Mouse (Mus musculus) frontal cortex, adult (tissue): ENCODE results near the gene Zfp846.

Experiments used
- ATAC-seq: cut with Nextera tagmentation; 2 replicates; pipeline ENCODE4 v1.9.2; 2017; ENCODE audit warnings: mild to moderate bottlenecking, moderate library complexity, mixed read lengths; ENCODE audit not compliant: low TSS enrichment

The Zfp846 gene

GRCm38 (mm10) chr9:20636790-20637189 is 55.7 kb downstream of the Zfp846 start:
- ATAC-seq: no peak

- ATAC-seq: no peak
Observed at GRCm38 (mm10) chr9:20638552-20638951, 57.5 kb downstream of the Zfp846 start.

GRCm38 (mm10) chr9:20639486-20639885 is 58.4 kb downstream of the Zfp846 start:
- no peak for ATAC-seq

- ATAC-seq: no peak
Observed at GRCm38 (mm10) chr9:20641501-20641900, 60.4 kb downstream of the Zfp846 start.

- no peak for ATAC-seq
Observed at GRCm38 (mm10) chr9:20642101-20642895, 61.2 kb downstream of the Zfp846 start, which contains the start of gene Ubl5. Gene Ubl5 (plus strand): TSS chr9:20642878.

GRCm38 (mm10) chr9:20642896-20643466 is 61.9 kb downstream of the Zfp846 start:
- peak; percentile 56 for ATAC-seq

GRCm38 (mm10) chr9:20643781-20644180 is 62.7 kb downstream of the Zfp846 start:
- no peak for ATAC-seq

GRCm38 (mm10) chr9:20644360-20645081 is 63.4 kb downstream of the Zfp846 start, which contains the start of gene Fbxl12:
Gene Fbxl12 (minus strand): TSS chr9:20644767.
- peak; percentile 89 for ATAC-seq

- 0 out of 2 replicates have a peak, but pooled peaks have one; percentile 32 for ATAC-seq
Observed at GRCm38 (mm10) chr9:20645121-20645520, 64.0 kb downstream of the Zfp846 start.

GRCm38 (mm10) chr9:20651602-20652259 is 70.6 kb downstream of the Zfp846 start, which contains the start of gene Pin1:
Gene Pin1 (plus strand): TSS chr9:20652095.
- ATAC-seq: peak; percentile 93

- peak; percentile 2; the same call in 1 of the 2 replicates for ATAC-seq
Observed at GRCm38 (mm10) chr9:20652260-20652658, 71.2 kb downstream of the Zfp846 start.

- no peak for ATAC-seq
Observed at GRCm38 (mm10) chr9:20653859-20654258, 72.8 kb downstream of the Zfp846 start.
